8 mouse cellular contexts compared by ENCODE assay signal in genomic region chr4:40134468-40135102, GRCm38 (mm10). TPM values are rescaled to one million over a fixed set of nuclear protein-coding genes. Genes with fewer than 3 reads are reported as not detected.
DNase-seq lines count a peak whose midpoint lies in the region.

No protein-coding gene starts in this region.

- H3K27me3 ChIP-seq in megakaryocyte, embryonic 14.5 days (replicated peaks): peaks cover 2% of the 10 kb centered on the region

- peaks cover 2% of the 10 kb centered on the region for H3K36me3 ChIP-seq in megakaryocyte, embryonic 14.5 days (replicated peaks; ENCODE audit: low read length)

- peak; percentile 63 for DNase-seq in T-cell, adult 2 months (ENCODE audit: low spot score)
- DNase-seq in cerebellum, postnatal 14 days: peak; percentile 89 to 91
- peak; percentile 80 for DNase-seq in gastrocnemius, adult 18-20 months (ENCODE audit: low spot score)
- peak; percentile 46 for DNase-seq in hindlimb bud, embryonic 11.5 days (ENCODE audit: extremely low spot score, low read depth, low spot score)
- DNase-seq in left cerebral cortex, adult 11 months (ENCODE audit: low spot score): peak; percentile 51
- peak; percentile 82 for DNase-seq in right cerebral cortex, postnatal 14 days
- DNase-seq in urinary bladder, postnatal 25 days (ENCODE audit: low spot score): peak; percentile 77

- peaks cover 4% of the 10 kb centered on the region; the same call in 1 of the 2 replicates for H3K9me3 ChIP-seq in megakaryocyte, embryonic 14.5 days

- H3K4me1 ChIP-seq in megakaryocyte, embryonic 14.5 days: peaks cover 40% of the 10 kb centered on the region

- H3K4me3 ChIP-seq in megakaryocyte, embryonic 14.5 days (replicated peaks): peak overlapping the region; percentile 69

RNA-seq across cellular contexts. Expression of gene Aco1, which starts 8.3 kb away (rescaled TPM):
- total RNA-seq in gastrocnemius, adult 18-20 months (2021): 10 to 100 TPM; 13.1 to 15.1 TPM
- 1.7 and 3.3 TPM in 2 replicates for polyA plus RNA-seq in megakaryocyte, embryonic 14.5 days (2012; ENCODE audit: insufficient read depth, low replicate concordance)

Comparison
In these comparisons a context has a peak if more than half of its experiments do, and no peak if none do; other contexts are left out.
1. Peak in every context shown above with its lines: DNase-seq and H3K4me3 ChIP-seq.